Comparison of ENCODE assay signal across 31 mouse cellular contexts in the genomic region with DNA sequence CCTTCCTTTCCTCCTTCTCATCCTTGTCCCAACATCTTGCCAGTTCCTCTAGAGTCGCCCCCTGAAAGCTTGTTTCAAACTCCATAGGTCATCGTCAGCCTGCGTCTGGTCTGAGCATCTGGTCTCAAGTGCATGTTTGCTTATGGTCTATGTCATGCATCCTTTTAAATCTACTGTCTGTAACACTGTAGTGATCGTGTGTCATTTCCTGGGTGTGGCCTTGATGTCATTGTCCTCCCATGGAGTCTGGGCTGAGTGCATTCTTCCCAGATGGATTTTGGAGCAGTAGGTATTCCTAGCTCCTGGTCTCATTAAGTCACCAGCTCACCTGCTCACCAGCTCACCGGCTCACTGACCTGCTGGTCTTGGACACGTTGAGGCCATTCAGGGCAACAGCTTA. TPM values are rescaled to one million over a fixed set of nuclear protein-coding genes. Genes with fewer than 3 reads are reported as not detected.
DNase-seq lines count a peak whose midpoint lies in the region; ATAC-seq lines count a peak whose summit lies in the region.
"Had no signal": no experiment of that assay in that cellular context is flagged by ENCODE, and none has a peak within 500 bp of the region (broad histone marks: within the 10 kb centered on the region; RNA-seq: fewer than 3 reads in every experiment).

No protein-coding gene starts in this region.

- peaks cover 3% of the 10 kb centered on the region; the same call in 1 of the 2 replicates for H3K9me3 ChIP-seq in limb, embryonic 10.5 days (replicated peaks)
- H3K9me3 ChIP-seq: forebrain, embryonic 15.5 days had no signal

- peak; percentile 53 for DNase-seq in lung, postnatal 10 days
- DNase-seq in lung, postnatal 4 days = no peak
- peak; percentile 48 for DNase-seq in lung, postnatal 36 days
- DNase-seq in lung, adult 18-20 months = no peak
- DNase-seq in MN1 (ENCODE audit: low spot score) = peak; percentile 20
- no peak for DNase-seq in limb, embryonic 10.5 days (ENCODE audit: low spot score)
- DNase-seq: adrenal gland, adult 2 months; adrenal gland, postnatal 10 days; adrenal gland, postnatal 25 days; B cell, adult 2 months; cerebellum, adult 11 months; cerebellum, adult 18-20 months; cerebellum, adult 8-10 months; cerebellum, adult 9-11 months; cerebellum, postnatal 14 days; cerebellum, postnatal 36 days; embryo, embryonic 11 days; forebrain, postnatal 0 days had no signal

- H3K27me3 ChIP-seq in limb, embryonic 10.5 days (ENCODE audit: low read depth, poor library complexity, severe bottlenecking) = no peaks in the 10 kb centered on the region
- H3K27me3 ChIP-seq: CH12.LX; embryonic facial prominence, embryonic 13.5 days; embryonic facial prominence, embryonic 15.5 days; forebrain, embryonic 13.5 days; forebrain, embryonic 15.5 days had no signal

- no peaks in the 10 kb centered on the region; the same call in 1 of the 2 replicates for H3K4me1 ChIP-seq in limb, embryonic 10.5 days
- H3K4me1 ChIP-seq: forebrain, embryonic 13.5 days; forebrain, embryonic 15.5 days had no signal

- no peaks in the 10 kb centered on the region for H3K36me3 ChIP-seq in limb, embryonic 10.5 days
- H3K36me3 ChIP-seq: embryonic facial prominence, embryonic 13.5 days; embryonic facial prominence, embryonic 15.5 days; forebrain, embryonic 15.5 days; G1E had no signal

- no peak overlapping the region for H3K4me3 ChIP-seq in limb, embryonic 10.5 days
- H3K4me3 ChIP-seq: embryonic facial prominence, embryonic 13.5 days; embryonic facial prominence, embryonic 15.5 days; forebrain, embryonic 13.5 days; forebrain, embryonic 15.5 days had no signal

- 82% methylated on average over 6 of the region's 6 CpGs for WGBS in limb, embryonic 10.5 days

- no peak for ATAC-seq in erythroblast, adult 5-6 weeks (replicated peaks; ENCODE audit: low FRiP score, poor library complexity, severe bottlenecking)
- ATAC-seq in activated CD4-positive, CD25-positive, alpha-beta regulatory T cell, adult 4 months = no peak
- ATAC-seq: CD4-positive, CD25-positive, alpha-beta regulatory T cell, adult 4 months; forebrain, embryonic 13.5 days; forebrain, embryonic 15.5 days; forebrain, postnatal 0 days had no signal

- peak overlapping the region; percentile 4; the same call in 1 of the 2 replicates for H3K27ac ChIP-seq in limb, embryonic 10.5 days
- H3K27ac ChIP-seq: embryonic facial prominence, embryonic 13.5 days; embryonic facial prominence, embryonic 15.5 days; forebrain, embryonic 13.5 days; forebrain, embryonic 15.5 days had no signal

RNA-seq across cellular contexts. Expression of gene Dupd1, which starts 19.4 kb away (rescaled TPM):
- polyA plus RNA-seq in limb, embryonic 10.5 days (2016; fragmentation: Nextera tagmentation; extraction: Ambion mirVana) = 0.45 TPM in 1 of 2 replicates, not detected in the other
- not detected in 2 replicates for total RNA-seq in erythroblast, adult 5-6 weeks (2015; ENCODE audit: low replicate concordance)
- total RNA-seq in erythroblast, adult 5-6 weeks (2017; ENCODE audit: low replicate concordance) = not detected in 2 replicates
- not detected for polyA plus RNA-seq in activated CD4-positive, CD25-positive, alpha-beta regulatory T cell, adult 4 months (2017; shearing (Covaris generic))
- total RNA-seq: CH12.LX; common myeloid progenitor, adult 5-6 weeks; G1E had no signal
- polyA plus RNA-seq: CD4-positive, CD25-positive, alpha-beta regulatory T cell, adult 4 months; embryonic facial prominence, embryonic 15.5 days; forebrain, embryonic 11.5 days; forebrain, embryonic 13.5 days; forebrain, embryonic 15.5 days; G1E had no signal

RNA-seq across cellular contexts. Expression of gene Samd8, which starts 55.3 kb away (rescaled TPM):
- polyA plus RNA-seq in limb, embryonic 10.5 days (2016; fragmentation: Nextera tagmentation; extraction: Ambion mirVana) = 9.3 and 11.7 TPM in 2 replicates
- 3.8 and 10.2 TPM in 2 replicates for total RNA-seq in erythroblast, adult 5-6 weeks (2015; ENCODE audit: low replicate concordance)
- 1.8 and 2.1 TPM in 2 replicates for total RNA-seq in erythroblast, adult 5-6 weeks (2017; ENCODE audit: low replicate concordance)
- 1 to 10 TPM; 4.0 to 5.1 TPM for polyA plus RNA-seq in activated CD4-positive, CD25-positive, alpha-beta regulatory T cell, adult 4 months (2017; shearing (Covaris generic))

RNA-seq across cellular contexts. Expression of gene Dusp13, which starts 56.0 kb away (rescaled TPM):
- polyA plus RNA-seq in limb, embryonic 10.5 days (2016; fragmentation: Nextera tagmentation; extraction: Ambion mirVana) = not detected in 2 replicates
- not detected in 2 replicates for total RNA-seq in erythroblast, adult 5-6 weeks (2015; ENCODE audit: low replicate concordance)
- not detected in 2 replicates for total RNA-seq in erythroblast, adult 5-6 weeks (2017; ENCODE audit: low replicate concordance)
- not detected for polyA plus RNA-seq in activated CD4-positive, CD25-positive, alpha-beta regulatory T cell, adult 4 months (2017; shearing (Covaris generic))
- total RNA-seq: adrenal gland, adult 2 months; adrenal gland, postnatal 25 days; CH12.LX; common myeloid progenitor, adult 5-6 weeks had no signal
- polyA plus RNA-seq: brain, embryonic 14.5 days; CD4-positive, CD25-positive, alpha-beta regulatory T cell, adult 4 months; embryonic facial prominence, embryonic 11.5 days; forebrain, embryonic 11.5 days; forebrain, embryonic 13.5 days; forebrain, embryonic 15.5 days; G1E had no signal

Comparison
In these comparisons a context has a peak if more than half of its experiments do, and no peak if none do; other contexts are left out.
1. DNase-seq: peak in lung, postnatal 10 days (single experiment), lung, postnatal 36 days (single experiment) and MN1 (single experiment); none in lung, postnatal 4 days (0 of 2), lung, adult 18-20 months (0 of 2) and limb, embryonic 10.5 days (single experiment).